Mouse (Mus musculus): ENCODE results near the gene Pold2. TPM values are rescaled to one million over a fixed set of nuclear protein-coding genes. Genes with fewer than 3 reads are reported as not detected.

Gene Pold2
- total RNA-seq, 2 experiments from 2014 or later: 27.1 to 29.0 TPM

- no peak for DNase-seq (ENCODE audit: low spot score in 2 of 2)
These were observed 50.2 kb downstream of the Pold2 start for GRCm38 (mm10) chr11:5827931-5828330.

DNA sequence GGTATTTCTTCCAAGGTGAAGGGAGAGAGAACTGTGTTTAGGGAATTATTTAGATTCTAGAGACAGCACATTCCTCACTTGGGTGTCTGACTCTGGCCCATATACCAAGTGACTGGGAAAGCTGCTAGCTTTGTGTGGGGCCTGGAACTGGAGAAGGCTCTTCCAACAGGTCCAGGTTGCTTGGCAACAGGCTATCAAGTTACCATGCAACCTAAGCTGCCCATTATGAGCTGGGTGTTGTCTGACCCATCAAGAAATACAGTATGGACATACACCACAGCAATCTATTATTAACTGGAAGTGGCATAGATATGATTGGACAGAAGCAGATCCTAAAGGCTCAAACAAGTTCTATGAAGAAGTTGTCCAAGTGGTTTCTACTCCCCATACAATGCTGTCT, 52.7 kb downstream of the Pold2 start:
- DNase-seq (ENCODE audit: low spot score in 2 of 2): no peak

Other genes with a start within 250 kb of the Pold2 start
- 10 to 100 TPM; 65.5 to 65.9 TPM for gene Mrps24, start 162.6 kb downstream of the Pold2 start, total RNA-seq (2021)
- 10 to 100 TPM; 64.2 to 78.5 TPM for gene Urgcp, start 115.9 kb downstream of the Pold2 start, total RNA-seq (2021)
- 10 to 100 TPM; 69.0 to 70.5 TPM for gene Dbnl, start 89.8 kb downstream of the Pold2 start, total RNA-seq (2021)
- 1 to 10 TPM; 6.2 to 7.1 TPM for gene Pgam2, start 74.6 kb downstream of the Pold2 start, total RNA-seq (2021)
- 10 to 100 TPM in 1 of 2 experiments, 1 to 10 TPM in 1; 8.2 to 11.4 TPM for gene Polm, start 40.3 kb downstream of the Pold2 start, total RNA-seq (2021)
- gene Aebp1, start 16.3 kb downstream of the Pold2 start, total RNA-seq (2021): 10 to 100 TPM; 21.4 to 23.5 TPM
- not detected for gene Myl7, start 20.5 kb upstream of the Pold2 start, total RNA-seq (2021)
- gene Gck, start 71.8 kb upstream of the Pold2 start, total RNA-seq (2021): 1 to 10 TPM in 1 of 2 experiments, under 1 TPM in 1; 0.44 to 1.2 TPM
- 10 to 100 TPM; 78.9 to 79.3 TPM for gene Ykt6, start 77.4 kb upstream of the Pold2 start, total RNA-seq (2021)
- 100 to 1,000 TPM; 618 to 648 TPM for gene Camk2b, start 188.1 kb upstream of the Pold2 start, total RNA-seq (2021)

All from left cerebral cortex, adult 18-20 months (tissue).